Mouse (Mus musculus): Measurements from ENCODE around the gene Slc25a44.

DNA sequence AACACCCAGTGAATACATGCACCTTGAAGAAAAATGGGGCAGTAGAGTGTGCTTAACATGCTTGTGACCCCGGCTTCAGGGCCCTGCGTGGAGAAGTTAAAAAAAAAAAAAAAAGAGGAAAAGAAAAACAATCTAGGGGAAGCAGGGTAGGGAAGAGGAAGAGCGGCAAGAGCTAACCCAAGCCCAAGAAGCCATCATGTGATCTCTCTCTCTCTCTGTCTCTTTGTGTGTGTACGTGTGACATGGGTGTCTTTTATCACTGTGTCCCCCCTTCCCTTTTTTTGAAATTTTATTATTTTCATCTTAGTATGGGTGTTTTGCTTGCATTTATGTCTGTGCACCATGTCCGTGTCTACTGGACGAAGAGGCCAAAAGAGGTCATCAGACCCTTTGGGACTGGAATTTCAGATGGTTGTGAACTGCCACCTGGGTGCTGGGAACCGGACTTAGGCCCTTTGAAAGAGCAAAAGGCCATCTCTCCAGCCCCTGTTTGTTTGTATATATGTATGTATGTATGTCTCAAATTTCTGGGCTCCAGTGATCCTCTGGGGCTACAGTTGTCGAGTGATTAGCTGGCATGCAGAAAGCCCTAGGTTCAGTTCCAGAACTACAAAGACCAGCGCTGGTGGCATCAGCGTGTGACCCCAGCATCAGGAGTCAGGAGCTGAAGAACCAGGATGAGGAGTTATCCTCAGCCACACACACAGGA, 21.3 kb downstream of the Slc25a44 start:
- TF ChIP-seq CTCF (conservative IDR thresholded peaks at IDR 0.05; ENCODE audit: low read length) (no peak), POU5F1 (IDR thresholded peaks at IDR 0.05; ENCODE audit: borderline replicate concordance, low read length) (no peak)

Measured in E14TG2a.4 (cell line).